Mouse (Mus musculus) G1E-ER4 (cell line): ENCODE measurements around the gene Fhl3. TPM values are rescaled to one million over a fixed set of nuclear protein-coding genes. Genes with fewer than 3 reads are reported as not detected.

Source experiments
- GATA1 ChIP-seq: IDR thresholded peaks from one replicate; pipeline ENCODE4 v1.8.0; 2012; ENCODE audit warnings: low read length, inconsistent platforms
- polyA plus RNA-seq: library from polyadenylated mRNA; stranded (reverse); fragments of >175 nt; gene quantifications from 2 replicates; pipeline ENCODE4 v1.2.3, GENCODE M21; 2012

Gene Fhl3
- polyA plus RNA-seq, 1 experiment: 25.3 TPM

DNA sequence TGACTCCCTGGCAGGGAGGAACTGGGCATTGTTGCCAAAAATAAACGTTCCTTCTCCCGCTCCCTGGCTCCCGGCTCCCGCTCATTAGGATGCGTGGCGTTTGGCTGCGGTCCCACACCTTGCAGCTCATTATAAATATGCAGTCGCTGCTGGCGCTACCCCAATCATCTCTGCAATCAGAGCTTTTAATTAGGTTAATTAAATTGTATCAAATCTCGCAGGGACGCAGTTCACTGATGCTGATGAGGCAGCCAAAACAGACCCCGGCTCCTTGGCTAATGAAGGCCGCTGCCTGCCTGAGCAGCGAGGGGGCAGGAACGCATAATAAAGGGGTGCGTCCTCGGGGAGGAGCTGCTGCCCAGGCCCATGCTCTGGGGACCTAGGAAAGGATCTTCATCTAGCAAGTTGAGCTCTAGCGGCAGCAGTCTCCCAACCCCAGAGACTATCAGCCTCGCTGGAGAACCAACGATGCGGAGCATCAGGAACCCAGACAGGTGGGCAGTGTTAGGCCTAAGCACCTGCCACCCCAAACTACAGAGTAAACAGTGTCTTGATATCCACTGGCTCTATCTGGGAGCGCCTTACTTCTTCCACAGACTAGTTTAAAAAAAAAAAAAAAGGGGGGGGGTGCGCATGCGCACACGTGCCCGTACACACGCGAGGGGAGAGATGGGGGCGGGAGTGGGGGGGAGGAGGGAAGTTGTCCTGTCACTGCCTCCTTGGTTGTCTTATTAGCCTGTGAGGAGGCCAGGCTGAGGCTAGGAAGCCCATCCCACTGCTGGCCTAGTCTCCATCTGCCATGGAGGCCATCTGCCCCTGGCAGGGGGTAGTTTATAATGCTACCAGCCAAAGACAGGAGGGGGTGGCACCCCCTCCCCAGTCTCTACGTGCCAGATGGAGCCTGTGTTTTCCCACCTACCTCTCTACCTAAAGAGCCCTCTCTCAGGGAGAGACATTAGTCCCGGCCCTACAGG is 27.9 kb upstream of the Fhl3 start:
- no peak for TF ChIP-seq GATA1

DNA sequence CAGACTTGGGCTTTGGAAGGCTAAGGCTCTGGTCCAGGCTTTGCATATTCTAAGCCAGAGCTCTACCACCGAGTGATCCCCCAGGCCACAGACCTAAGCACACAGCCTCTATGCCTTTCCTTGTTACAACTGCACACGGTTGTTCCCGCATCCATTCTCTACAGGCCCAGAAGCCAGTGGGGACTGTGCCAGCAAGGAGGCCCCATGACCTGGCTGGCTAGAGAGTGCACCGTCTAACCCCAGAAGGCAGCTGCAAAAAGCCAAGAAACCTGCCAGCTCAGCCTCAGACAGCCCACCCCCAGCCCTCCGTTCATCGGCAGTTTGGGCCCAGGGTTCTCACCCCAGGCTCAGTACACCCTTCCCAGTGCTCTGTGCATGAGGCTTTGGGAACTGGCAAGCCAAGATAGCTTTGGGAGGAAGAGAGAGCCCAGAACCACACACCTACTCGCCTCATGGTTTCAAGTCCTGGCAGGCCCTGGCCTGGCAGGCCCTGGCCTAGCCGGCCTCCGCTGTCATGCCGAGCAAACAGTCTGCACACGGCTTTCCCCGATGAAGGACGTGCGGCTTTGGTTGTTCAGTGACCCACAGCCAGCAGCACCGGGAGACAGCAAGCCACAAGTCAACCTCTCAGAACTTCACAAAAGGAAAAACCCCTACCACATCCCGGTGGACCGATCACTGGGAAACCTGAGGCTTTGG is 26.0 kb upstream of the Fhl3 start:
- TF ChIP-seq GATA1: no peak

DNA sequence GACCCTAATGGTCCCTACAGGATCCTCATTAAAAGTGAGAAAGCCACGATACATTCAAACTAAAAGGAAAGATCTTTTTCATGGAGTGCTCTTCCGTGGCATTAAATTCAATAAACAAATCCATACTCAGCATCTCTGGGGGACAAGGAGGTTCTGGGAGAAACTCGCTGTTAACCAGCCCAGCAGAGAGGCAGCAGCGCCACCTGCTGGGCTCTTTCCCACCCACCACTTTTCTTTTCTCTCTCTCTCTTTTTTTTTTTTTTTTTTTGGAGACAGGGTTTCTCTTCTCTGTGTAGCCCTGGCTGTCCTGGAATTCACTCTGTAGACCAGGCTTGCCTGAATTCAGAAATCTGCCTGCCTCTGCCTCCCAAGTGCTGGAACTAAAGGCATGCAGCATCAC is 25.5 kb upstream of the Fhl3 start:
- no peak for TF ChIP-seq GATA1

DNA sequence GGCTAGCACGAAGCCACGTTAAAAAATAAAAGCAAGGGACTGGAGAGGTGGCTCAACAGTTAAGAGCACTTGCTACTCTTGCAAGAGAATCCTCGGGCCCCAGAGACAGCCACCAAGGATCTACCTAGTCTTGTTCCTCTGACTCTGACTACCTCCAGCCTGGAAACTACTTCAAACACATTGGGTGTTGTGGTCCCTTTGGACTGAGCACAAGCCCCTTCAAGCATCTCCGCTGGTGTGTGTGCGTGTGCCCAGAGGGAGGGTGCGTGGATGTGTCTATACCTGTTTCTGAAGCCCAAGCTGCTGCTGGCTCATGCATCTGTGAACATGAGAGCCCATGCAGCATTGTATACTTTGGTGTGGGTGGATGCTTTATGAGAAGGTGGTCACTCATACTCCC is 24.5 kb upstream of the Fhl3 start:
- no peak for TF ChIP-seq GATA1

GRCm38 (mm10) chr4:124682270-124682669 is 18.2 kb upstream of the Fhl3 start:
- TF ChIP-seq GATA1: no peak

DNA sequence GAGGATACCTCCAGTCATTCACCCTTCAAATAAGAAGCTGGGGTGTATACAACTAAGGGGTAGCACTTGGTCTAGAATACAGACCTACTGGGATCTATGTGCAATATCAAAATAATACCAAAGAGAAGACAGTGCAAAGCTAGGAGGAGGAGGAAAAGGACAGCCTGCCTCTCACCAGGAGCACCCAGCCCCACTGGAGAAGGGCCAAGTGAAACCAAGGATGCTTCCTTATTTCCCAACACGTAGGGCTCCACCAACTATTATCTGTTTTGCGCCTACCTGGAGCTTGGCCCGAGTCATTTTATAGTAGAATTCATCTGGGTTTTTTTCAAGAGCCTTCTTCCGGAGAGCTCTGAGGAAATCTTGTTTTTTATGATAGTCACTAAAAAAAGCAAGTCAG is 17.0 kb upstream of the Fhl3 start:
- TF ChIP-seq GATA1: no peak

DNA sequence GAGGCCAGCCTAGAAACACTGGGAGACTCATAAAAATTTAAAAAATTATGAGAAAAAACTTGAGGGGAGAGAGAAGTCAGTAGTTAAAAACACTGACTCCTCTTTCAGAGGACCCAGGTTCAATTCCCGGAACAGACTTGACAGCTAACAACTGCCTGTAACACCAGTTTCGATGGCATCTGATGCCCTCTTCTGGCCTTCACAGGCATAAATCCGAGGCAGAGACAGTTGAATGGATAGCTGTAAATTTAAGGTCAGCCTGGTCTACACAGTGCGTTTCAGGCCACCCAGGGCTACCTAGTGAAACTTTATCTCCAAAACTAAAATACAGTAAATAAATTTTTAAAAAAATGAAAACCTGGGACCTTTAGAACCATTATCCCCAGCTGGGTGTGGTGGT is 15.5 kb upstream of the Fhl3 start:
- TF ChIP-seq GATA1: no peak

GRCm38 (mm10) chr4:124685453-124685852 is 15.0 kb upstream of the Fhl3 start:
- no peak for TF ChIP-seq GATA1

DNA sequence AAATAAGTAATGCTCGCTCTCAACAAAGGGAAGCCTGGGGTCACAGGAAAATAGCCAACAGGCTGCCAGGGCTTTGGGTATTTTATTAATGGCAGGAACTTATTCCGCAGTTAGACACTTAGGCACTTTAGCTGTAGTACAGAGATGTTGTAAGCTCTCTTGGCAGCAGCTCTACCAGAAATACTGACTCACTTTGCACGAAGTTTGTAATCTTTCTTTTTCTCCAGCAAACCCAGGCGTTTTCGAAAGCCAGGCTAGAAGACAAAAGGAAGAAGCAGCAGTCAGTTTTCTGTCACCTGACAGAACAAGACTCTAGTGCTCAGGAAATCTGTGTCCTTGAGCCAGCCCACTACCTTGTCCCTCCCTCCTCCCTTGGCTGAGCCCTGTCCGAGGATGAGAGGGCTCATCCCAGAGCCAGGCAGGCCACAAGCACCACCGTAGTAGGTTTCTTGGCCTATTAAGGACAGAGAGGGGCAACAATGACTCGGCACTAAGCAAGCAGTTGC is 14.6 kb upstream of the Fhl3 start:
- TF ChIP-seq GATA1: no peak

- no peak for TF ChIP-seq GATA1
Observed at GRCm38 (mm10) chr4:124691455-124691854, 9.0 kb upstream of the Fhl3 start.

DNA sequence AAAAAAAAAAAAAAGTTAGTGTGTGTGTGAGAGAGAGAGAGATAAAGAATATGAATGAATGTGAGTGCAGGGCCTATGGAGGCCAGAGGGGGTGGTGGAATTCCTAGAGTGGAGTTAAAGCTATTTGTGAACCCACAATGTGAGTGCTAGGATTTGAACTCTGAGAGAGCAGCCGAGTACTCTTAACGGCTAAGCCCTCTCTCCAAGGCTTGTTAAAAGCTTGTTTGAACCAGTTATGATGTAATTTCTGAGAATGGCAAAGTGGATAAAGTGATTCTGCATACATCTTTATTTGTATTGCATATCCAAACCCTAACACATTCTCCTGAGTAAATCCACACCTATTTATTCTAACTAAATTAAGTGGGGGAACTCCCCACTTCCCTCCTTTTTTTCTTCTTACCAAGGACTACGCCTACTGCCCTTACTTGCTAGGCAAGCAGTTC is 8.1 kb upstream of the Fhl3 start:
- TF ChIP-seq GATA1: no peak

- no peak for TF ChIP-seq GATA1
Observed at GRCm38 (mm10) chr4:124693135-124693894, 7.2 kb upstream of the Fhl3 start, which contains the start of gene Utp11. TSS of gene Utp11 (minus strand) at chr4:124693600.

GRCm38 (mm10) chr4:124694572-124694971 is 5.9 kb upstream of the Fhl3 start:
- no peak for TF ChIP-seq GATA1

DNA sequence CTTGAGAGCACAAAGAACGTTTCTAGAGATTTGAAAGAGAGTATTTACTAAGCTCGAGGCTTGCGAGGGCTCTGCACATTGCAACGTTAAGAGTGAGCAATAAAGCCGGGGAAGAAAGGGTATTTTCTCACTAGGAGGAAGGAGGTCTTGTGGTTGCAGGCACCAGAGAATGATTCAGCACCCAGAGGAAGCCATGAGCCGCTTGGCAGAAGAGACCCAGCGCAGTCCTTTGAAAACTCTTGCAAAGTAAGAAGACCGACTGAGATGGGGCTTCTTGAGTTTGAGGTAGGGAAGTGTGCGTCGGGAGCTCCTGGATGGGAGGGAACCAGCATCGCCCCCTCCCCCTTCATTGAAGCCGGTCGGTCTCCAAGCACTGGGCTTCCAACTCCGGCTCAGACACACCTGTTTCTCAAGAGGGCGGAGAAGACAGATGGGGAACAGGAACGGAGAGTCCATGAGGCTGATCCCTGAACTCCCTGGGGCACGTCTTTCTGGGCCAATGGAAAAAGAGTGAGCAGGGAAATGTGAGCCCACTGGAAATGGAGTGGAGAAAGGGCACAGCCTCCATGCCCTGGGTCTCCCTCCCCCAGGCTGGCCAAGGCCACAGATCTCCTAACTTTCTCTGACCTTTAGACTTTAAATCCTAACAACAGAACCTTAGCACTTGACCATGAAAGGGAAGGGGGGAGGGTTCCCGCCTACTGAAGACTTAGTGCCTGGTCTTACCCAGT is 4.5 kb upstream of the Fhl3 start:
- TF ChIP-seq GATA1: no peak

DNA sequence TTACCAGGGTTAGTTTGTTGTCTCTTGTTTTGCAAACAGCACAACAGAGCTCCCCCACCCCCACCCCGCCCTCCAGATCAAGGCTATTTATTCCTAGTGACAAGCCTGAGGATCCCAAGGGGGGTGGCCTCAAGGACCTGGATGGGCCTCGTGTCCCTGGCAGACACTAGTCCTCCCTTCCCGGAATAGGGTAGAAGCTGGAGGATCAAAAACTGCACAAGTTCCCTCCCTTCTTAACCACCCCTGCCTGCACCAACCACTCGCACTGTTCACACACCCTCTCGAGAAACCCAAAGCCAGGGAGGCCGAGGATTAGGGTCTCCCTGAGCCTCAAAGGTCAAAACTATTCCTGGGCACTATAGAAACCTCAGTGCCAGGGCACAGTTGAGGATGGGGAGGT is 710 bp upstream of the Fhl3 start:
- TF ChIP-seq GATA1: no peak
